Mouse (Mus musculus): ENCODE data around the gene Galnt13.

- TF ChIP-seq CTCF (IDR thresholded peaks at IDR 0.05; ENCODE audit: low read depth, low read length) (no peak), TAL1 (conservative IDR thresholded peaks at IDR 0.05; ENCODE audit: low read depth, low read length) (no peak), GATA1 (IDR thresholded peaks at IDR 0.05; ENCODE audit: borderline replicate concordance, low read length) (no peak), GATA2 (IDR thresholded peaks at IDR 0.05; ENCODE audit: borderline replicate concordance, low read depth, low read length) (no peak), POLR2AphosphoS5 (IDR thresholded peaks at IDR 0.05; ENCODE audit: insufficient replicate concordance, low read depth, low read length) (no peak)
Observed at GRCm38 (mm10) chr2:54943386-54943785, 507.3 kb downstream of the Galnt13 start.

Measured in G1E (cell line).